Mouse (Mus musculus): Measurements from ENCODE around the gene Itgb5. TPM values are rescaled to one million over a fixed set of nuclear protein-coding genes. Genes with fewer than 3 reads are reported as not detected.
A peak's percentile ranks its signal among the peaks of the same experiment; 100 is the strongest.

The Itgb5 gene
- polyA plus RNA-seq, 1 experiment from 2014 or later, result 13.8 TPM

- 25% methylated on average over 6 of the region's 6 CpGs for WGBS
- Histone ChIP-seq H3K27me3 (ENCODE audit: control insufficient read depth, insufficient read depth, low read length) (no peaks in the 10 kb centered on the region), H3K36me3 (ENCODE audit: control insufficient read depth, insufficient read depth, low read length) (no peaks in the 10 kb centered on the region), H3K9ac (replicated peaks; ENCODE audit: low read depth, low read length) (no peak overlapping the region), H3K4me1 (ENCODE audit: control insufficient read depth, insufficient read depth, low read length) (no peaks in the 10 kb centered on the region), H3K27ac (ENCODE audit: low read depth, low read length) (no peak overlapping the region), H3K4me3 (ENCODE audit: low read depth, low read length) (no peak overlapping the region), H3K9me3 (ENCODE audit: control insufficient read depth, low read length) (no peaks in the 10 kb centered on the region), H3K4me2 (ENCODE audit: low read depth, low read length) (no peak overlapping the region)
- no peak for ATAC-seq (ENCODE audit: low read depth)
Observed at GRCm38 (mm10) chr16:33840616-33841015, 11.2 kb downstream of the Itgb5 start.

- H3K36me3 ChIP-seq (ENCODE audit: control insufficient read depth, insufficient read depth, low read length), result no peaks in the 10 kb centered on the region
- WGBS, result 77% methylated on average over 12 of the region's 12 CpGs
- H3K27ac ChIP-seq (ENCODE audit: low read depth, low read length), result no peak overlapping the region
- no peak for ATAC-seq (ENCODE audit: low read depth)
- no peak overlapping the region for H3K4me3 ChIP-seq (ENCODE audit: low read depth, low read length)
- H3K4me1 ChIP-seq (ENCODE audit: control insufficient read depth, insufficient read depth, low read length), result no peaks in the 10 kb centered on the region
- H3K9ac ChIP-seq (replicated peaks; ENCODE audit: low read depth, low read length), result no peak overlapping the region
- no peaks in the 10 kb centered on the region for H3K27me3 ChIP-seq (ENCODE audit: control insufficient read depth, insufficient read depth, low read length)
- no peaks in the 10 kb centered on the region for H3K9me3 ChIP-seq (ENCODE audit: control insufficient read depth, low read length)
- H3K4me2 ChIP-seq (ENCODE audit: low read depth, low read length), result no peak overlapping the region
Observed at GRCm38 (mm10) chr16:33842081-33842880, 12.8 kb downstream of the Itgb5 start.

GRCm38 (mm10) chr16:33844150-33844611 lies 14.7 kb downstream of the Itgb5 start:
- WGBS, result 58% methylated on average over 4 of the region's 4 CpGs
- Histone ChIP-seq H3K27ac (ENCODE audit: low read depth, low read length) (no peak overlapping the region), H3K36me3 (ENCODE audit: control insufficient read depth, insufficient read depth, low read length) (no peaks in the 10 kb centered on the region), H3K9ac (replicated peaks; ENCODE audit: low read depth, low read length) (no peak overlapping the region), H3K4me1 (ENCODE audit: control insufficient read depth, insufficient read depth, low read length) (no peaks in the 10 kb centered on the region), H3K9me3 (ENCODE audit: control insufficient read depth, low read length) (no peaks in the 10 kb centered on the region), H3K27me3 (ENCODE audit: control insufficient read depth, insufficient read depth, low read length) (no peaks in the 10 kb centered on the region), H3K4me3 (ENCODE audit: low read depth, low read length) (no peak overlapping the region), H3K4me2 (ENCODE audit: low read depth, low read length) (no peak overlapping the region)
- no peak for ATAC-seq (ENCODE audit: low read depth)

DNA sequence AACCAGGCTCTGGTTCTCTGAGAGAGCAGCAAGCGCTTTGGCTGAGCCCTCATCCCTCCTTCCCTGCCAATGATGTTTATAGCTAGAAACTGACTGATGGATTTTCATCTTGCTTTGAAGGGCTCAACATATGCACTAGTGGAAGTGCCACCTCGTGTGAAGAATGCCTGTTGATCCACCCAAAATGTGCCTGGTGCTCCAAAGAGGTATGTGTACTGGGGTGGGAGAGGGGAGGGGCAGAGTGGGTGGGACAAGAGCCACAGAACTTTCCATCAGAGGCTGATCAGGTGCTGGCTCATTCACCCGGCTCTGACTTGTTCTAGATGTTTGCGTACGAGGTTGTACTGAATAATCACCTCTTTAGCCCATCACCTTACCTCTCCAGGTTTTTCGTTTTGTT lies 15.4 kb downstream of the Itgb5 start:
- WGBS, result 89% methylated on average over 6 of the region's 6 CpGs
- Histone ChIP-seq H3K9me3 (ENCODE audit: control insufficient read depth, low read length) (no peaks in the 10 kb centered on the region), H3K9ac (replicated peaks; ENCODE audit: low read depth, low read length) (no peak overlapping the region), H3K27me3 (ENCODE audit: control insufficient read depth, insufficient read depth, low read length) (no peaks in the 10 kb centered on the region), H3K4me2 (ENCODE audit: low read depth, low read length) (no peak overlapping the region), H3K4me1 (ENCODE audit: control insufficient read depth, insufficient read depth, low read length) (no peaks in the 10 kb centered on the region), H3K27ac (ENCODE audit: low read depth, low read length) (no peak overlapping the region), H3K4me3 (ENCODE audit: low read depth, low read length) (no peak overlapping the region), H3K36me3 (ENCODE audit: control insufficient read depth, insufficient read depth, low read length) (no peaks in the 10 kb centered on the region)
- no peak for ATAC-seq (ENCODE audit: low read depth)

DNA sequence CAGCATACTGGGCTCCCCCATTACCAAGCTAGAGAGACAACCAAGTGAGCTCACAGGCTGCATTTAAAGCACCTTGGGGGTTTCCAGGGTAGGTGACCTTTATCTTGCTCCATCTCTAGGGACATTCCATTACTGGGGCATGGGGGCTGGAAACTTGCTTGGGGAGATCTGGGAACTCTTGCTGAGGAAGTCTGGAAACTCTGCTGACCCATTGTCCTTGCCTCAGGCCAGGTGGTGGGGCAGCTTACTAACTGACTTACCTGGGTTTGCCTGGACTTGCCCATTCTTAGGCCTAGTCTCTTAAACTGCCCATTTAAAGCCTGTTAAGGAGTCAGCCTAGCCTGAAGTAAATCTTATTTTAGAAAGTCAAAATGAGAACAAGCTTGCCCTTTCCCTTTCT lies 23.8 kb downstream of the Itgb5 start:
- no peaks in the 10 kb centered on the region for H3K9me3 ChIP-seq (ENCODE audit: control insufficient read depth, low read length)
- 0 out of 2 replicates have a peak, but pooled peaks cover 2% of the 10 kb centered on the region for H3K4me1 ChIP-seq (ENCODE audit: control insufficient read depth, insufficient read depth, low read length)
- H3K4me3 ChIP-seq (ENCODE audit: low read depth, low read length), result no peak overlapping the region
- H3K4me2 ChIP-seq (ENCODE audit: low read depth, low read length), result no peak overlapping the region
- H3K36me3 ChIP-seq (ENCODE audit: control insufficient read depth, insufficient read depth, low read length), result no peaks in the 10 kb centered on the region
- no peaks in the 10 kb centered on the region for H3K27me3 ChIP-seq (ENCODE audit: control insufficient read depth, insufficient read depth, low read length)
- H3K9ac ChIP-seq (replicated peaks; ENCODE audit: low read depth, low read length), result no peak overlapping the region
- ATAC-seq (ENCODE audit: low read depth), result no peak
- no peak overlapping the region for H3K27ac ChIP-seq (ENCODE audit: low read depth, low read length)

- H3K36me3 ChIP-seq (ENCODE audit: control insufficient read depth, insufficient read depth, low read length), result no peaks in the 10 kb centered on the region
- peaks cover 11% of the 10 kb centered on the region; the same call in 1 of the 2 replicates for H3K4me1 ChIP-seq (ENCODE audit: control insufficient read depth, insufficient read depth, low read length)
- no peaks in the 10 kb centered on the region for H3K9me3 ChIP-seq (ENCODE audit: control insufficient read depth, low read length)
- H3K4me2 ChIP-seq (ENCODE audit: low read depth, low read length), result no peak overlapping the region
- H3K9ac ChIP-seq (replicated peaks; ENCODE audit: low read depth, low read length), result no peak overlapping the region
- H3K4me3 ChIP-seq (ENCODE audit: low read depth, low read length), result no peak overlapping the region
- H3K27me3 ChIP-seq (ENCODE audit: control insufficient read depth, insufficient read depth, low read length), result no peaks in the 10 kb centered on the region
- no peak overlapping the region for H3K27ac ChIP-seq (ENCODE audit: low read depth, low read length)
- no peak for ATAC-seq (ENCODE audit: low read depth)
- WGBS, result 93% methylated on average over 2 of the region's 2 CpGs
Observed at GRCm38 (mm10) chr16:33858766-33859165, 29.3 kb downstream of the Itgb5 start.

GRCm38 (mm10) chr16:33859380-33859779 lies 29.9 kb downstream of the Itgb5 start:
- Histone ChIP-seq H3K36me3 (ENCODE audit: control insufficient read depth, insufficient read depth, low read length) (no peaks in the 10 kb centered on the region), H3K4me2 (ENCODE audit: low read depth, low read length) (0 out of 2 replicates have a peak overlapping the region, but pooled peaks have one; percentile 14), H3K4me3 (ENCODE audit: low read depth, low read length) (no peak overlapping the region), H3K9ac (replicated peaks; ENCODE audit: low read depth, low read length) (no peak overlapping the region), H3K27ac (ENCODE audit: low read depth, low read length) (no peak overlapping the region), H3K27me3 (ENCODE audit: control insufficient read depth, insufficient read depth, low read length) (no peaks in the 10 kb centered on the region), H3K4me1 (ENCODE audit: control insufficient read depth, insufficient read depth, low read length) (peaks cover 11% of the 10 kb centered on the region; the same call in 1 of the 2 replicates), H3K9me3 (ENCODE audit: control insufficient read depth, low read length) (no peaks in the 10 kb centered on the region)
- no peak for ATAC-seq (ENCODE audit: low read depth)
- WGBS, result 59% methylated on average over 5 of the region's 5 CpGs

DNA sequence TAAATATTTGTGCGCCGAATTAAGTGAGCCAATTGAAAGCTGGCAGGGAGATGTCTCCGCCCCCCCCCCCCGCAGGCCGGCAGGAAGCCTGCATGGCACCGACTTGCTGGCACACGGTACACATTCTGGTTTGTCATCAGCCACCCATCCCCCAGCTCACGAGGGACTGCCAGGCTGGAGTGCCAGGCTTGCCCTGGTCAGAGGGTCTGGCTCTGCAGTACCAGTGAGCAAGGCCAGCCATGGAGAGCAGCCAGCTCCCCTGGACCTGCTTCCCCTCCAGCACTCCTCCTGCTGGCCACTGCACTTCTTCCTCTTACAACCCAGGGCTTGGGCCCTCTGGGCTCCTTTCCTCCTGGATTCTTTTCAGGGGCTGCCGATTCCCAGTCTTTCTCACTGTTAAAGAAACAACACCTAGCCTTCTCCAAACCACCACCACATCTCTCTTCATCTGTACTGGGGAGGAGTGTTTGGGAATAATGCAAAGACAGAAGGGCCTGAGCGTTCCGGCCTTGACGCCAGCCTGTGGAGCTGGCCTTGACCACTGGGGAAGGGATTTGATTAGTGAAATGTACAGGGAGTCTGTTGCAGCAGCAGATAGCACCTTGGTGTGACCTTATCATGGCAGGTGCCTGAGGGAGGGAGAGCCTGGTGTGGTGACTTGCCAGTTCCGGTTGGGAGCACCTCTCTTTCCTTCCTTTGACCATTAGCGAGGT lies 30.7 kb downstream of the Itgb5 start:
- H3K9me3 ChIP-seq (ENCODE audit: control insufficient read depth, low read length), result no peaks in the 10 kb centered on the region
- no peak overlapping the region for H3K4me3 ChIP-seq (ENCODE audit: low read depth, low read length)
- H3K4me1 ChIP-seq (ENCODE audit: control insufficient read depth, insufficient read depth, low read length), result peaks cover 10% of the 10 kb centered on the region; the same call in 1 of the 2 replicates
- ATAC-seq (ENCODE audit: low read depth), result peak; percentile 91
- no peaks in the 10 kb centered on the region for H3K36me3 ChIP-seq (ENCODE audit: control insufficient read depth, insufficient read depth, low read length)
- peak overlapping the region; percentile 14; the same call in 1 of the 2 replicates for H3K4me2 ChIP-seq (ENCODE audit: low read depth, low read length)
- H3K27me3 ChIP-seq (ENCODE audit: control insufficient read depth, insufficient read depth, low read length), result no peaks in the 10 kb centered on the region
- H3K9ac ChIP-seq (replicated peaks; ENCODE audit: low read depth, low read length), result no peak overlapping the region
- no peak overlapping the region for H3K27ac ChIP-seq (ENCODE audit: low read depth, low read length)
- 45% methylated on average over 14 of the region's 14 CpGs for WGBS

DNA sequence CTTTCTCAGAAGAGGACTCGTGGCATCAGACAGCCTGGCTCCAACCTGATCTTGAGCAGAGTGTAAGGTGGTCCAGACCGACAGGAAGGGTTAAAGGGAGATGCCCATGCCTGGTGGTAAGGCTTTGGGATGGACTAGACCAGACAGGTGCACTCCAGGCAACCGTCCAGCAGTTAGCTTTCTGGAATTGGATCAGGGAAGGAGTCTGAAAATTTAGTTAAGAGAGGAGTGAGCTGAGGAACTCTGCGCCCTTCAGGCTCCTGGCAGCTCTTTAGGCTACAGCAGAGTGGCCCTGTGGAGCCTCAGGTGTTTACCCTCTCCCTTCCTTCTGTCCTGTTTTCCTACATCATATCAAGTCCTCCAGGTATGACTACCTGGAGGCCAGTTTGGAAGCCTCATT lies 32.9 kb downstream of the Itgb5 start:
- no peak overlapping the region for H3K9ac ChIP-seq (replicated peaks; ENCODE audit: low read depth, low read length)
- no peaks in the 10 kb centered on the region for H3K27me3 ChIP-seq (ENCODE audit: control insufficient read depth, insufficient read depth, low read length)
- no peak overlapping the region for H3K27ac ChIP-seq (ENCODE audit: low read depth, low read length)
- no peaks in the 10 kb centered on the region for H3K9me3 ChIP-seq (ENCODE audit: control insufficient read depth, low read length)
- no peak overlapping the region for H3K4me3 ChIP-seq (ENCODE audit: low read depth, low read length)
- WGBS, result 75% methylated on average over 4 of the region's 4 CpGs
- no peak for ATAC-seq (ENCODE audit: low read depth)
- H3K36me3 ChIP-seq (ENCODE audit: control insufficient read depth, insufficient read depth, low read length), result no peaks in the 10 kb centered on the region
- H3K4me2 ChIP-seq (ENCODE audit: low read depth, low read length), result no peak overlapping the region
- peaks cover 9% of the 10 kb centered on the region; the same call in 1 of the 2 replicates for H3K4me1 ChIP-seq (ENCODE audit: control insufficient read depth, insufficient read depth, low read length)
